Mouse (Mus musculus) neural tube, embryonic 11.5 days (tissue): ENCODE data around the gene Fam131a. TPM values are rescaled to one million over a fixed set of nuclear protein-coding genes. Genes with fewer than 3 reads are reported as not detected.
"Not testable (repeated sequence)": the region's sequence is repeated elsewhere in the genome, so short reads cannot be mapped to it uniquely, and the experiment has no call there.

ENCODE experiments used
- ATAC-seq: fragments of 200-750 bp; cut with Nextera tagmentation; 2 replicates; pipeline ENCODE4 v1.8.0; 2017; ENCODE audit warnings: moderate number of reproducible peaks, mild to moderate bottlenecking, moderate TSS enrichment, moderate library complexity; ENCODE audit not compliant: insufficient read depth, low FRiP score, low TSS enrichment
- DNase-seq: peaks from one replicate; pipeline ENCODE4 v3.0.0-alpha.2; 2015; ENCODE audit warnings: low spot score
- H3K27ac ChIP-seq: fragments of 300-500 bp; sonication (generic); 2 replicates; pipeline ENCODE4 v1.5.1; 2014; ENCODE audit warnings: low read depth, mild to moderate bottlenecking, low read length
- H3K27me3 ChIP-seq: fragments of 300-500 bp; sonication (generic); 2 replicates; pipeline ENCODE4 v1.6.1; 2014; ENCODE audit warnings: mild to moderate bottlenecking, low read length, mixed read lengths; ENCODE audit not compliant: control insufficient read depth, insufficient read depth
- H3K36me3 ChIP-seq: fragments of 300-500 bp; sonication (generic); 2 replicates; pipeline ENCODE4 v1.6.1; 2014; ENCODE audit warnings: mild to moderate bottlenecking, low read length, moderate library complexity, mixed read lengths; ENCODE audit not compliant: control insufficient read depth, insufficient read depth
- H3K4me1 ChIP-seq: fragments of 300-500 bp; sonication (generic); 2 replicates; pipeline ENCODE4 v1.6.1; 2014; ENCODE audit warnings: low read length, mixed read lengths; ENCODE audit not compliant: control insufficient read depth, insufficient read depth
- H3K4me2 ChIP-seq: fragments of 300-500 bp; sonication (generic); 2 replicates; pipeline ENCODE4 v1.6.1; 2014; ENCODE audit warnings: low read depth, mild to moderate bottlenecking, moderate library complexity
- H3K4me3 ChIP-seq: fragments of 300-500 bp; sonication (generic); 2 replicates; pipeline ENCODE4 v1.5.1; 2014; ENCODE audit warnings: low read depth, low read length
- H3K9ac ChIP-seq: fragments of 300-500 bp; sonication (generic); 2 replicates; pipeline ENCODE4 v1.6.1; 2014; ENCODE audit warnings: mild to moderate bottlenecking, low read length
- H3K9me3 ChIP-seq: fragments of 300-500 bp; sonication (generic); 2 replicates; pipeline ENCODE4 v1.6.1; 2016; ENCODE audit warnings: low read length; ENCODE audit not compliant: control insufficient read depth
- WGBS: fragments of 180-500 bp; shearing (Covaris S2); extraction: QIAGEN DNeasy Blood & Tissue Kit; methylation state at CpG from one replicate; pipeline ENCODE4 v1.1.7; 2014; 5-methylcytosine and 5-hydroxymethylcytosine counted together
- polyA plus RNA-seq: library from polyadenylated mRNA; unstranded; fragments of >200 nt; fragmentation: Nextera tagmentation; extraction: Ambion mirVana; gene quantifications from 2 replicates; pipeline ENCODE4 v1.2.1, GENCODE M21; 2014

Fam131a gene
- polyA plus RNA-seq = 11.6 and 17.8 TPM in 2 replicates

GRCm38 (mm10) chr16:20693111-20693701 is at the start of gene Fam131a:
TSS of gene Fam131a (plus strand) at chr16:20693241.
- DNase-seq (peak; percentile 95), ATAC-seq (peak; percentile 94)
- Histone ChIP-seq H3K4me2 (peak within 1 kb of the TSS; percentile 72), H3K4me3 (peak within 1 kb of the TSS; percentile 51), H3K9me3 (no peaks in the 10 kb centered on the region), H3K36me3 (peaks cover 21% of the 10 kb centered on the region), H3K9ac (peak within 1 kb of the TSS; percentile 60), H3K27ac (peak within 1 kb of the TSS; percentile 80), H3K4me1 (peaks cover 20% of the 10 kb centered on the region), H3K27me3 (no peaks in the 10 kb centered on the region)
- WGBS = under 1% methylated on average over 32 of the region's 37 CpGs

DNA sequence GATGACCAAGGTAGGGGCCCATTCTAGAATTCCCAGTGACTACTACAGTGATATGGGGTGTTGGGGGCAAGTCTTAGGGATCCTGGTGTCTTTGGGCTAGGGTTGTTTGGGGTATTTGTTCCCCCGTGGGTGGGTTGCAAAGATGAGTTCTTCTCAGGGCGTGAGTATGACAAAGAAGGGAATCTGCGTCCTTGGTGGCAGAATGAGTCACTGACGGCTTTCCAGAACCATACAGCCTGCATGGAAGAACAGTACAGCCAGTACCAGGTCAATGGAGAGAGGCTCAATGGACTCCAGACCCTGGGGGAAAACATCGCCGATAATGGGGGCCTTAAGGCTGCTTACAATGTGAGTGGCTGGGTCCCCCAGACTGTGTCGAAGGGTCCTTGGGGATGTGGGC is 49.1 kb upstream of the Fam131a start:
- Histone ChIP-seq H3K27me3 (no peaks in the 10 kb centered on the region), H3K4me3 (no peak overlapping the region), H3K9me3 (no peaks in the 10 kb centered on the region), H3K4me2 (no peak overlapping the region), H3K9ac (no peak overlapping the region), H3K4me1 (no peaks in the 10 kb centered on the region), H3K36me3 (no peaks in the 10 kb centered on the region), H3K27ac (no peak overlapping the region)
- DNase-seq (no peak), ATAC-seq (no peak)
- WGBS = 86% methylated on average over 7 of the region's 7 CpGs

DNA sequence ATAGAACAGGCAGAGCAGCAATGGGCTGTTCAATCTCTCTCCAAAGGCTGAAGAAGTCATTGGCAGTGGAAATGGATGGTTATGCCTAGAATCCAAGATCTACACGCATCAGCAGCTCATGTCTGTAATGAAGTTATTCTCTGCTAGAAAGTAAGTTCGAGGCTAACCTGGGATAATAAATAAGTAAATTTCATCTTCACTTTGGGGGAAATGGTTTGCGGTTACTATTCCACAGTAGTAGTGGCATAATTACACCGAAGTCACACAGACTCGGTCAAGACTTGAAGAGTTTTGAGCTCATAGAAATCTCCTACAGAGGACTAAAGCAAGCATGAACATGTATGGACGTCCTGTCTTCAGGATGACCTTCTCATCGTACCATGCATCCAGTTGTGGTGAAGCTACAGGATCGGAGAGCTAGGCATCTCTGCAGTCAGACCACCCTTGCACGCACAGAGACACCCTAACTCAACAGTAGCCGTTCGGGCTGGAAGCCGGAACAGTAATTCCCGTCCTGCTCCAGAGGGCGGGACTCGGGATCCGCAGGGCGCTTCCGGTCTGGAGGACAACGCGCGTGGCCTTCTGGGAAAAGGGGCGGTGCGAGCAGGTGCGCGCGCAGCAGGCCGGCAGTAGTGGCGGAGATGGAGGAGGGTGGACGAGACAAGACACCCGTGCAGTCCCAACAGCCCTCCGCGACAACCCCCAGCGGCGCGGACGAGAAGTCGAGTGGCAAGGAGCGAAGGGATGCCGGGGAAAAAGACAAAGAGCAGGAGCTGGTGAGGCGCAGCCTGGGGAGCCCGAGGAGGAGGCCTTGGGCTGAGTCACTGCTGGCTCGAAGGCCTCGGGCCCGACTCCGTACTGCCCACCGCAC is 41.7 kb upstream of the Fam131a start, which contains the start of gene Psmd2:
Gene Psmd2 (plus strand): TSS at position 577 of the 871 bp plus-strand sequence.
- H3K4me3 ChIP-seq = peak within 1 kb of the TSS; percentile 86
- peak within 1 kb of the TSS; percentile 74 for H3K9ac ChIP-seq
- peak; percentile 98 for DNase-seq
- peaks cover 2% of the 10 kb centered on the region; the same call in 1 of the 2 replicates for H3K4me1 ChIP-seq
- peak within 1 kb of the TSS; percentile 39; the same call in 1 of the 2 replicates for H3K27ac ChIP-seq
- H3K36me3 ChIP-seq = peaks cover 3% of the 10 kb centered on the region
- 2% methylated on average over 45 of the region's 46 CpGs for WGBS
- H3K9me3 ChIP-seq = no peaks in the 10 kb centered on the region
- peak within 1 kb of the TSS; percentile 79 for H3K4me2 ChIP-seq
- H3K27me3 ChIP-seq = no peaks in the 10 kb centered on the region
- peak; percentile 98 for ATAC-seq

- Histone ChIP-seq H3K9ac (peak overlapping the region; percentile 74), H3K9me3 (no peaks in the 10 kb centered on the region), H3K4me3 (peak overlapping the region; percentile 86), H3K27ac (no peak overlapping the region), H3K27me3 (no peaks in the 10 kb centered on the region), H3K4me1 (peaks cover 2% of the 10 kb centered on the region; the same call in 1 of the 2 replicates), H3K36me3 (peaks cover 5% of the 10 kb centered on the region), H3K4me2 (peak overlapping the region; percentile 79)
- 9% methylated on average over 12 of the region's 12 CpGs for WGBS
- ATAC-seq (no peak), DNase-seq (peak; percentile 12)
These were observed 41.1 kb upstream of the Fam131a start for GRCm38 (mm10) chr16:20651947-20652310.

GRCm38 (mm10) chr16:20653315-20653714 is 39.7 kb upstream of the Fam131a start:
- Histone ChIP-seq H3K4me1 (peaks cover 2% of the 10 kb centered on the region; the same call in 1 of the 2 replicates), H3K4me3 (no peak overlapping the region), H3K27me3 (no peaks in the 10 kb centered on the region), H3K9ac (no peak overlapping the region), H3K9me3 (no peaks in the 10 kb centered on the region), H3K36me3 (peaks cover 10% of the 10 kb centered on the region), H3K27ac (no peak overlapping the region), H3K4me2 (no peak overlapping the region)
- no peak for DNase-seq
- 62% methylated on average over 2 of the region's 2 CpGs for WGBS
- no peak for ATAC-seq

DNA sequence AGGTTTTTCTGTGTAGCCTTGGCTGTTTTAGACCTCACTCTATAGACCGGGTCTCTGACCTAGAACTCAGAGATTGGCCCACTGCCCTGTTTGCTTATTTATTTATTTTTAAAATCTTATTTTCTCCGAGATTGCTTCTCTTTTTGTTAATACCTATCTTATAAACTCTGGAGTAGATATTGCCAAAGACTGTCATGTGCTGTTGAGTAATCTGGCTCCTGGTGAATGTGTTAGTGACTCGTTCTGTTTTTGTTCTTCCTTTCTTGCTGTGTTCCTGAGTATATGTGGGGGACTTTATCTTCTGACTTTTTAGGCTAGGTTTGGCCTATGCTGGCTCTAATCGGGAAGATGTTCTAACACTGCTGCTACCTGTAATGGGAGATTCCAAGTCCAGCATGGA is 35.4 kb upstream of the Fam131a start:
- H3K36me3 ChIP-seq = peaks cover 30% of the 10 kb centered on the region
- ATAC-seq = no peak

GRCm38 (mm10) chr16:20668013-20668412 is 25.0 kb upstream of the Fam131a start, which contains the start of gene Eif4g1:
TSS of gene Eif4g1 (plus strand) at chr16:20668313.
- not testable (repeated sequence) for H3K4me1 ChIP-seq, H3K27ac ChIP-seq, H3K9me3 ChIP-seq, H3K27me3 ChIP-seq, H3K4me3 ChIP-seq, H3K4me2 ChIP-seq, ATAC-seq, H3K36me3 ChIP-seq, H3K9ac ChIP-seq, DNase-seq
- WGBS = 95% methylated on average over 5 of the region's 6 CpGs

More for the DNA sequence above, 35.4 kb upstream of the Fam131a start:
- DNase-seq = no peak
- Histone ChIP-seq H3K4me3 (no peak overlapping the region), H3K27me3 (no peaks in the 10 kb centered on the region), H3K4me1 (no peaks in the 10 kb centered on the region), H3K27ac (no peak overlapping the region), H3K9me3 (no peaks in the 10 kb centered on the region), H3K9ac (no peak overlapping the region), H3K4me2 (no peak overlapping the region)
- 92% methylated on average over 4 of the region's 4 CpGs for WGBS

- no peak for DNase-seq
- Histone ChIP-seq H3K9me3 (no peaks in the 10 kb centered on the region), H3K27ac (no peak overlapping the region), H3K4me3 (no peak overlapping the region), H3K4me2 (no peak overlapping the region), H3K4me1 (peaks cover 18% of the 10 kb centered on the region), H3K36me3 (no peaks in the 10 kb centered on the region; the same call in 1 of the 2 replicates), H3K27me3 (no peaks in the 10 kb centered on the region), H3K9ac (no peak overlapping the region)
- WGBS = 95% methylated on average over 3 of the region's 3 CpGs
- ATAC-seq = no peak
These were observed 22.8 kb upstream of the Fam131a start for GRCm38 (mm10) chr16:20670291-20670690.
